Mouse (Mus musculus): Measurements from ENCODE around the gene Ccdc88c.

Ccdc88c gene

DNA sequence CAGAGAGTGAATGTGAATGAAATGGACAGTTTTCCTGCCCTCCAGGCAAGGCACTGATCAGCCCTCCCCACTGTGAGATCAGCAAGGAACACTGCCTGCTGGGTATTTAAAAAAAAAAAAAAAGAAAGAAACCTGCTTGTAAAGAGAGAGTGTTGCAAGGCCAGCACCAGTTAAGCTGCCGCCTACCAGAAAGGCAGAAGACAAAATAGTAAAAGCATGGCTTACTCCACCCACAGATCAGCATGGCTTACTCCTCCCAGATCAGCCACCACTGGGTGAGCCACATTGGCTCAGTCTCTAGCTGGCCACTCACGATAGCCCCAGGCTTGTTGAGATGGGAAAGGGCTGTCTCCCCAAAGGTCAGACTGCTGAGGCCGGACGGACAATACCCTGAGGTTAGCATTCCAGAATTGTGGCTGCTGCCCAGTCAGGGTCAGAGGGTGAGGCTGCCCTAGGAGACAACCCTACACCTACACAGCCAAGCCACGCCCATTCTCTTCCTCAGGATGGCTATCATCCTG, 32.4 kb downstream of the Ccdc88c start:
- DNase-seq, result no peak

DNA sequence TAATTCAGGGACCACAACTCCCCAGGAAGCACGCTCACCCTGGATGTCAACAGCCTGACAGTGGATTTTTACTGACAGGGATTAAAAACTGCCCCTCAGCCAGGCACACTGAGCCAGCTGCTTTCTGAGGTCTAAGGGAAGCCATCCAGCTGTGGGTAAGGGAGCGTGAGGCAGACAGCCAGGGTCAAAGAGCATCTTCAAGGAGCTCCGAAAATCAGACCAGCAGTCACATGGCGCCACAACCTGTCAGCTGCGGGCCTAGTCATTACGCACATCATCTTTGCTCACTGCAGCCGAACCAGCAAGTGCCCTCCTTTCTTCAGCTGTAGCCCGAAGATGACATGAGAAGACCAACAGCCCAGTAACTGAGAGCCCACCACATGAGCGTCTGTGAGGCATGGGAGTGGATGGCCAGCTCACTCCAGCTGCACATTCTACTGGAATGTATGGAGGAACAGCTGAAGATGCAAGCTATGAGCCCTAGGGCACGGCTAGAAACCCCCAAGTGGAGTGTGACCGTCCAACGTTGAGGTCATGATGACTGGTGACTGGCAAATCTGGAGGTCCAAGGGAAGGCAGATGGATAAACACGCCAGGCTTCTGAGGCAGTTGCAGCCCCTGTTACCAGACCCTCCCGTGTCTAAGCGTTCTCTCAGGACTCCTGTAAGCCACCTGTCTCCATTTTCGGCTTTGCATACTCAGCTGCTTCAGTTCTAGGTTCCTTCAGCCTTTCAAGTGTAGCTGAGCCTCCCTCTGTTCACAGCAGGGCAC, 33.1 kb downstream of the Ccdc88c start:
- DNase-seq, result no peak

DNA sequence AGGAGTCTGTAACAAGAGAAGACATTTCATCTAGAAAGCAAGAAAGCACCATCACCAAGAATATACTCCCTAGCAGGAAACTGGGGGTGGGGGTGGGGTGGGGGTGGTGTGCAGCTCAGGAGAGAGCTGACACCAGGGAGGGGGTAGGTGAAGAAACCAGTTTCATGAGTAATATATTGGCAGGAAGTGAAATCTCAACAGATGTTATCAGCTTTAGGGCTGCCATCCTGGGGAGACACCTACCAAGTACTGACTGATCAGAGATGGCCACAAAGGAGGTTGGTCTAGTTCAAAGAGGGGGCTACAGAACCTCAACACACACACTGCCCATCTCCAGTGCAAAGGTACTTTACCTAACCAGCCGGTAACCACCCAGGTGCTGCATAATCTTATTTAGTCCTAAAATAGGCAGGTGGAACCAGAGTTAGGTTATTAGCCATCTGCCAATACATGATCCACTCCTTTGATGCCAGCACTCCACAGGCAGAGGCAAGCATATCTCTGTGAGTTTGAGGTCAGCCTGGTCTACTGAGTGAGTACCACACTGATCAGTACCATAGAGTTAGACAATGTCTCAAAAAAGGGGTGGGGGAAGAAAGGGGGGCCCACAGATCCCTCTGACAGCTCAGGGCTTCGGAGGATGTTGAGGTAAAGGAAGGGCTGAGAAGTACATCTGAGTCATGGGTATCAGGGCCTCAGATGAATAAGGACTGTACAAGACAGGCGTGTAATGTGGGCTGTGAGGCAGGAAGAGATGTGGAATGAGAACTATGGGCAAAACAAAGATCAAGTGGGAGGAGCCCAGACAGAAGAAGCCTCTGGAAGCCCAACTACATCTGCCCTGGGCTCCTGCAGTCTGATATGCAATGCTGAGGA, 34.5 kb downstream of the Ccdc88c start:
- DNase-seq, result no peak

DNA sequence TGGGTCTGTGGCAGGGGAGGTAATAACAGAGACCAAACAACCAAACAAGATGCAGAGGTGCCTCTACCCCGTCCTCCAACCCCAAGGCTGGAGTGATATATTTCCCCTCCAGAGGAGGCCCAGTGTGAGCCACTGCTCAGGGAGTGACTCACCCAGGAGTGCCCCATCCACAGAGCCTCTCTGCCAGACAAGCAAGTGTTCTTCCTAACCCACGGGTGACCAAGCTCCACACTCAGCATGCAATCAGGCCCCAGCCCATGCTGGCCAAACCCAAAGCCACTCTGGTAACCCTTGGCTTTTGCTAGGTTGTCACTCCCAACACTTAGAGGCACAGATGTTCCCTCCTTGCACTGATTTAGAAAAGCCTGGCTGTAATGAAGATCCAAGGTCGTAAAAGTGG, 35.7 kb downstream of the Ccdc88c start:
- DNase-seq, result no peak

DNA sequence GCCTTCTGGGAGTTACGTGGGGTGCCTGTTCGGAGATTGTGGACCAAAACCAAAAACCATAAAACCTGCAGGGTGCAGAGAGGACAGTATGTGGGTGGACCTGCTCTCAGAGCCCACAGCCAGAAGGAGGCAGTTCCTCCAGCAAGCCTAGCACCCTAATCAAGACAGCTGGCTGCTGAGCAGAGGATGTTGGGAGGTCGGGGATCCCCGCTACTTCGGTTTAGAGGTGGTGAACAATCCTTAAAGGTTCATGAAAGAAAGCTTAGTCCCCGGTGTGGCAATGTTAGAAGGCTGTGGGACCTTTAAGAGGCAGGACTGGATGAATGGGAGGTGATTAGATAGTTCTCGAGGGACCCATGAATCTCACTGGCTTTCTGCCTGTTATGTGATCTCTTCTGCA, 36.4 kb downstream of the Ccdc88c start:
- DNase-seq, result no peak

DNA sequence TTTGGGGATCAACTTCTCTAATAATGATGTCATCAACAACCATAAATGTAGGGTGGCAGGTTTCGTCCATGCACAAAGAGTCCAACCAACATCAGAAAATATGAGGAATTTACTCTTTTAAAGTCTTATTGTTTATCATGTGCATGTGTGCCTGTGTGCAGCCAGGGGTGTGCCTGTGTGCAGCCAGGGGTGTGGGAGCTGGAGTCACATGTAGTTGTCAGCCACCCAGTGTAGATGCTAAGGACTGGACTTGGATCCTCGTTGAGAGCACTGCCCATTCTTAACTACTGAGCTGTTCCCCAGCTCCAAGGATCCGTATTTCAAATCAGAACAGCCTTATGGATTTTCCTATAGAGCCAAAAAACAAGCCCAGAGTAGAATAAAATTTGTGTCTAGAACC, 37.7 kb downstream of the Ccdc88c start:
- DNase-seq, result no peak

DNA sequence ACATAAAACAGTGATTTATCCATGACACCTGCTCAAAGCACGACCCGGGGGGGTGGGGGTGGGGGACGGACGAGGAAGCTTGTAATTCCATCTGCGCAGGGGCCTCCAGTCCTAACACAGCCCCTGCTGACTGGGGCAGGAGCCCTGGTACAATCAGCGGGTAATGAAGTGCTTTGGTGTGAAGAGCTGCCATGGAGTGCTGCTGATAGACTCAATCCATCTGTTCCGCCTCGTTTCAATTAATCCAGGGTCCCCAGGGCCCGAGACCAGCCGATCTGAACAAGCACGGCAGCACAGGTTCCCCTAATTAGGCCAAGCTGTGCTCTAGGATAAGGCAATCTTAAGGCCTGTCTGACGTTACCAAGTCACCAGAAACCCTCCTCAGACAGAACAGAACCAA, 38.6 kb downstream of the Ccdc88c start:
- DNase-seq, result no peak

DNA sequence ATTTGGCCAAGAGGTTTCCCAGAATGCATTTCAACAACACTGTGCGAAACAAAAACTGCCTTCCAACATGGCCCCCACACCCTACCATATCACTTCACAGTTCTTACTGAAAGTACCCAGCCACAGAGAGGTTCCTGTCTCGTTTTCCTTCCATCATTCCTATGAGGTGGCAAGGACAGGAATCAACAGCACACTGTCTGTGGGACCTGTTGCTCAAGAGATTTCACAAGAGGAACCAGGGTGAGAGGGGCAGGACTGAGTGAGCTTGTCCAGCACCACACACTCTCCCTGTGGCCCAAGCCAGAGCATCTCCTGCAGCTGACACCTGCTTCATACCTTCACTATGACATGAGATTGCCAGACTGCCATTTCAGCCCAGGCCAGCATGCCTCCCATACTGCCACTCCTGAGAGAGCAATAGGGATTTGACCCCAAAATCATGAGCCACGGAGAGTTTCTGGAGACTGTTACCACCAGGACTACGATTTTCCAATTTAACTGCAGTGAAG, 39.0 kb downstream of the Ccdc88c start:
- DNase-seq, result no peak

DNA sequence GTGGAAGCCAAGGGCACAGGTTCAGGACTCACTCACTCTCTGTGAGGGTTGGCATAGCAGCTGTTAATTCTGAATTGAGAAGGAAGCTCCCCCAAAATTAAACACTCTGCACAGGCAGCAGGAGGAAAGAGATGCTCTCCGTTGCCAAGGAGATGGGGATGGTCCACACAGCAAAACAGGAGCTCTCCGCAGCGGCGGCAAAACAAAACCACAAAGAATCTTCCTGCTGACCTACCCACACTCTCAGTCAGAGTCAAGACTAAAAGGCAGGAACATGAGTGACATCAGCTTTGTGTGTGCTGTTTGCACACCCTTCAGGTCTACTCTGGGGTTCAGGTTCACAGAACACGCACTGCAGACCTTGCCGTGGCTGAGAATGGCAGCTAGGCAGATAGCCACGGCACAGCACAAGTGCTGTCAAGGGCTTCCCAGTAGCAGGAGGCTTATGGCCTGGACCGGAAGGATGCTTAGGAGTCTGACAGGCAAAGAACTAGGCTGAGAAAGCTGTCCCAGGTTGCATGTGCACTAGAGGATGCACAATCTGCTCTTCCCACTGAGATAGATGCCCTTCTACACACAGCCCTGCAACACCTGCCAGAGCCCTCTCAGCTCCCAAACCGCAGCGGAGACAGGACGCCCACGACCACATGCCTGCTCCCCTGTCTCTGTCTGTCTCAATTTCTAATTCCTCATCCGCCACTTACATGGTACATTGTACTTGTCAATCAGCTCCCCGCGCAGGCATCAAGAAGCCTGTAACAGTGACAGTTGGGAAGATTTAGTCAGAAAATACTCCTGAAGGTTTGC, 40.3 kb downstream of the Ccdc88c start:
- no peak for DNase-seq

DNA sequence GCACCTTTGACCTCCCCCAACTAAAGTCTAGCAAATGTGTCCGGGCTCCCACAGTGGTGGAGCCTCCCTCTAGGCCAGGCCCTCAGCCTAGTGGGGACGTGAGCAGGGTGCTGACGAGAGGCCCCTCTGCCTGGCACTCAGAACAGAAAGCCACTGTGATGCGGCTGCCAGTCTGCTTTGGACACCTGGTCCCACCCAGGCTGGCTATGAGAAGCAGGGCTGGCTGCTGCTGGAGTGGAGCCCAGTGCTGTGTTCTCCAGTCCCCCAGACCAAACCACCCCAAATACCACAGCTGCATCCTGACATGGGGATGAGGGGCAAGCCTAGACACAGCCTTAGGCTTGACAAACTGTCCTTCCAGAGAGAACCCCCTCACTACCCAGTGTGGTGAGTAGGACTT, 42.4 kb downstream of the Ccdc88c start:
- DNase-seq, result no peak

DNA sequence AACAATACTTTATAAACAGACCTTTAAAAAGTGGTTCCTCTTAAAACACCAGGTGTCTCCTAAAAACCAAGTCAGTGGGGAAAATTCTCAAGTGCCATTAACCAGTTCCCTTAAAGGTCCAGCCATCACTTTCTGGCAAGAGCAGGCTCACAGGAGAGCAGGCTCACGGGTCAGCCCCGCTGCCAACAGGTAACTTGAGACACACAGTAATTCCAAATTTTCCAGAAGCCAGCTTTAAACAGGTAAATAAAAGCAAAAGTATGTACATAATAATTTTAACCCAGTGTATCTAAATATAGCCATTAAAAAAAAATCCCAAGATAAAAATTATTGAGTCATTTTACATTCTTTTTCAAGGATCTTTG, 43.1 kb downstream of the Ccdc88c start:
- no peak for DNase-seq

DNA sequence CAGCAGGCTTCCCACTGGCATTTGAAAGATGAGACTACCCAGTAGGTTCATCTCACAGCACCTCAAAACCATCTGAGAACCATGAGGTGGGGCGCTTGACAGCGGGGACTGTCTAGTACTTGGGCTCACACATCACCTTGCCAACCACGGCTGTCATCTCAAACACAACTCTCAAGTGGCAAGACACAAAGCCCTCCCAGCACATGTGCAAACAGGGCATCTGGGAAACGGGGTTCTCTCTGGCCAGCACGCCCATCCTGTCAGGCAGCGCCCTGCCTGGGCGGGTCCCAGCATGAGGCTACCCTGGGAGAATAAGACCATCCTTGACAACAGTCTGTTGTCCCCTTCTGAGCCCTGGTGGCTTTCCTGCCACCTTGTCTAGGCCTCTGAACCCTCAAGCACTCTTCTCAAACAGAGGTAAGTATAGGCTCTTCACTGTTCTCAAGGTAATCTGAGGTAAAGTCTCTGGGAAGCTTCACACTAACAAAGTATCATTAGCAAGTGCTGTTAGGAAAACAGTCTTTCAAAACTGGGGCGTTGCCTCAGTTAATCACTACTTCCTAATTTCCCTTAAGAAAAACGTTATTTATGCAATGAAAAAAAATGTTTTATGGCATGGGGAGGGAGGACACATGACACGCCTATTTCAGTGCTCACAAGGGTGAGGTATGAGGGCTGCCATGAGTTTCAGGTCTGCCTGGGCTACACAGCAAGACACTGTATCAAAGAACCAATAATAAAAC, 43.6 kb downstream of the Ccdc88c start:
- no peak for DNase-seq

DNA sequence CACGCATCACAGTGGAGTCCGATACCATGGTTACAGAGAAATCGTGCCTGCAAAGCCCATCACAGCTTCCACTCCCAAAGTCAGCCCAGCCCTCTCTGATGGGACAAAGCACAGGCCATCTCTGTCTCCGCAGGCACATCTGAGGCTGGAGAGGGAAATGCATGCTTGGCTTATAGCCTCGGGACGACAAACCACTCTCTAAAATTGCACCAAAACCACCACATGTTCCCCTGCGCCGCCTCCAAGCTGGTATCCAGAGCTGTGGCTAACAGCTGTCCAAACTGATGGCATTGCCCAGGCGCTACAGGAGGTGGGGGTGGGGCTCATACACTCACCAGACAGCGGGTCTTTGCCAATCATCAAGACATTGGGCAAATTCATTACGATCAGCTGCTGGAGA, 45.3 kb downstream of the Ccdc88c start:
- no peak for DNase-seq

DNA sequence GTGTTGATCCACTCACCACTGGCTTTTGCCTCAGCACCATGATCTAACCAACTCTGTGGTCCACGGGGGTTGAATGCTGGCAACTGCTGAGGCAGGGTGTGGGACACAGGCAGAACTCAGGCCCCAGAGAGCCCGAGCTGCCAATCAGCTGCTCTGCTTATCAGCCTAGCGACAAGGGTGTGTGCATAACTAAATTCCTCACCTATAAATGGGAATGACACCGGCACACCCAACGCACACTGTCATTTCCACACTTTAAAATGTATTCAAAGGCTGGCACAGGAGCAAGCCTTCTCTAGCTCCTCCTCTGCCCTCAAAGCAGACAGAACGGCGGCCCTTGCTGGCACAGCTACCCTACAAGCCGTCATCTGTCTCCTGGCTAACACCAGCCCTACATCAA, 46.6 kb downstream of the Ccdc88c start:
- DNase-seq, result no peak

DNA sequence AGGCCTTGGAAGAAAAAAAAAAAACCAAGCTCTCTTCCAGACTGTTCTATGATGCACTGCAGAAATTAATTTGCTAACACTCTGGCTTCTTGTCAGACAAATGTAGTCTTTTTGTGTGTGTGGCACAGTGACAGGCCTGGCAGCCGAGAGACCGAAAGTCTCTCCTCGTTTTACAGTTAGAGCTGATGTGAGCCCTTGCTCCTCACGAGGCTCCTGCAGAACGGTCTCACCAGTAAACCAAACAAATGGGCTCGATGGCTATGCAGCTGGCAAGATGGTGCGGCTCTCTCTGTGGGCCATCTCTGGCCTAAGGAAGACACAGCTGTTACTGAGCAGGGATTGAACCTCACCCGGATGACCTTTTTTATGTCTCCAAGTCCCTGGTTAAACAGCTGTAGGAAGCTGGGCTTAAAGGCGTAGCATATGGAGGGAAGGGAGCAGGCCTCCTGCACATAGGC, 48.3 kb downstream of the Ccdc88c start:
- DNase-seq, result no peak

DNA sequence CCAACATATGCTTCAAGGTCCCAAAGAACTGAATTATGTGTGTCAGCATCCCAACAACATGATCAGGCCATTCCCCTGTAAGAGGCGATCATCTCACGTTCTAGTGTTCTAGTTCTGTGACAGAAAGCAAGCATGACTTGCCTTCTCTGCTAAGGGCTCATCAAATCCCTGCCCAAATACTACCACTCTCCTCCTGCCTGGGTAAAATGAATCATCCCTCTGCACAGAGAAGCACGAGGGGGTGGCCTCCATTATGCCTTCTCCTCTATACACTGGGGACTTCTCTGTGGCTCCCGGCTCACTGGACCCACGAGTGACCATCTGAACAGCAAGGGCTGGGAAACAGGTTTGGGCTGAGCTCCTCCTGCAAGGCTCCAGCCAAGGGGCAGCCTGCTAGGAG, 49.2 kb downstream of the Ccdc88c start:
- DNase-seq, result no peak

DNA sequence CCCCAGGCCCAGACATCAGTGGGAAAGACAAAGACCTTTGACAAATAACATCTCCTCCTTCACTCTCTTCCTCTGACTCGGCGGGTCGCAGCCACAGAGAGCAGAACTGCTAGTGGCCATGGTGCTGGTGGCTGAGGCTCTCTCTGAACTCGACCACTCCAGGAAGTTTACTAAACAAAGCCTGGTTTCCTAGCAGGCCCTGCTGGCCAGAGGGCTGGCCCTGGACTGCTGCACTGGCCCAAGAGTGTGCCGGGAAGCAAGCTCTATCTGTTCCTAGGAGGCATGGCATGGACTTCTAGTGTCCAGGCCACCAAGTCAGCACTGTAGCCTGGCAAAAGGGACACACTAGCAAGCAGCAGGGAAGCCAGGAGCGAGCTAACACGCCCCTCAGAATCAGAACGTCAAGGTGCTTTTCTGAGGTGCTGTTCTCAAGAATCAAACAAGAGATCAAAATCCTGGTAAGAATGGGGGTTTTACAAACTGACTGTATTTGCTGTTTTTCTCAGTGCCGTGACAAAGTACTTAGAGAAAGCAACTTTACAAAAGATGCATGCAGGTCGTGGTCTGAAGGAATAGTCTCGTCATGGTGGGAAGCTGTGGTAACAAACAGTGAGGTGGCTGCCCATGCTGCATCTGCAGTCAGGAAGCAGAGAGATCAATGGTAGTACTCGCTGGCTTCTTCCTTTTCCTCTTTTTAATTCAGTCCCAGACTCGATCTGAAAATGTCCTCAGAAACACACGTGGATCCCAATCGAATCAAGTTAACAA, 50.7 kb downstream of the Ccdc88c start:
- no peak for DNase-seq

DNA sequence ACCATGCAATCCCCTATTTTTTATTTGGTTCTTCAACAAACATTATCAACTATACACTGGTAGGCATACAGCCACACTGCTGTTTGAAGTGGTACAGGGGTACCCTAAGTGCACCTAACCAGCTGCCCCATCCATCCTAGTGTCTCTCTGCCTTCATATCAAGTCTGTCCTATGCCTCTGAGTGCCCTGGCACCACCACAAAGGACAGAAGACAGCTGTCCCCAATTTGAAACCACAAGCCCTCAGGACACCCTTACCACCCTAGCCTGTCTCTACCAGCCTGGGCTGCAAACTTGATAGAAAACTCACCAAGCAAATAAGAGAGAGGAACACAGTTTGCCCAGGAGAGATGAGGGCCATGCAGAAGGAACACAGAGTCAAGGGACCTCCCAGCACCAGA, 51.3 kb downstream of the Ccdc88c start:
- no peak for DNase-seq

DNA sequence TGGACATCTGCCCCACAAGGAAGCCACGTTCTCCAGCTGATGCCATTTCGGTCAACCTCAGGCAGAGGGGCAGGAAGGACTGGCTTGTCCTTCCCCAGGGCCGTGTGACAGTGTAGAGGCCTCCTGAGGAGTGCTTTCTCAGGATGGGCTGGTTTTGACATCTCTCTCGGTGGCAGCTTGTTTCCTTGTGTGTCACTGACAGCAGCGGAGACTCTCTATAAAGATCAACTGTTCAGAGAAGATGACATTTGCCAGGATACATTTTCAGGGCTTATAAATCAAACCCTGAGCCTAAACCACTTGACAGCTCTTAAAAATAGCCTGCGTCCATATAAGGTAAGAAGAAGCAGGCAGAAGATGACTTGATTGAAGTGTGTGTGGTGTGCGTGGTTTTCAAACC, 59.0 kb downstream of the Ccdc88c start:
- DNase-seq, result no peak

DNA sequence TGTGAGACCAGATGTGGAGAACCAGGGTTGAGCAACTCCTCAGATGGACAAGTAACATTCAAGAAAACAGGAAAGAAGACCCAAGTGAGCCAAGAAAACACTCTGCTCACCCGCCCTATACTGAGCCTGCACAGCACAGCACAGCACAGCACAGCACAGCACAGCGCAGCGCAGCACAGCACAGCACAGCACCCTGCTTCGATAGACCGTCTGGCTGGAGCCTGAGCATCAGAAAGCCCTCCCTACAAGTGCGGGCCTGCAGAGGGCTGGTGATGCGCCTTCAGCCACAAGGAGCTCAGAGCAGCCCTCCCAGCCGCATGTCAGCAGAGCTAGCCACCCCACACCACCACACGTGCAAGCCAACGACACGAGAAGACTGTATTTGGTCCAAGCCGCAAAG, 61.5 kb downstream of the Ccdc88c start:
- DNase-seq, result no peak

DNA sequence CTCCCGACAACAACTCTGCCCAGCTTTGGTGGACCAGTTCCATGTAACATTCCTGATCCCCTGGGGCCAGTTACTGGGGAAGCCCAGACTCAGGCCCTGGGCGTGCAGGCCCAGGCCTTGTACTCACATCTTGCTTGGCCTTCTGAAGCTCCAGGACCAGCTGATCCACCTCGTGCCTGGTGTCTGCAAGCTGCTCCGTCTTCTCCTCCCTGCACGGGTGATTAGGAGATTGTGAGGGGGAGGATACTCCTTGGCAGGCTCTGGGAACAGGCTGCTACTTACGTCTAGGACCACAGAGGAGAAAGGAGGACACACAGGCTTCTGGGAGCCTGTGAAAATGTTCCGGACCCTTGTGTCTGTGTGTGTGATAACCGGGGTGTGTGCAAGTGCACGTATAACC, 62.6 kb downstream of the Ccdc88c start:
- no peak for DNase-seq

Measured in cerebellum, postnatal 25 days (tissue).